Mouse (Mus musculus) hindbrain, embryonic 10.5 days (tissue): ENCODE results near the gene Dph1. TPM values are rescaled to one million over a fixed set of nuclear protein-coding genes. Genes with fewer than 3 reads are reported as not detected.
A peak's percentile ranks its signal among the peaks of the same experiment; 100 is the strongest.

ENCODE experiments used
- DNase-seq: peaks from one replicate; pipeline ENCODE4 v3.0.0-alpha.2; 2017; ENCODE audit warnings: low spot score
- H3K27ac ChIP-seq: fragments of 300-500 bp; sonication (generic); 2 replicates; pipeline ENCODE4 v1.5.1; 2016; ENCODE audit warnings: mild to moderate bottlenecking, moderate library complexity
- H3K27me3 ChIP-seq: fragments of 300-500 bp; sonication (generic); 2 replicates; pipeline ENCODE4 v1.6.1; 2016; ENCODE audit warnings: mild to moderate bottlenecking; ENCODE audit not compliant: poor library complexity, insufficient read depth, severe bottlenecking
- H3K36me3 ChIP-seq: fragments of 300-500 bp; sonication (generic); 2 replicates; pipeline ENCODE4 v1.6.1; 2016; ENCODE audit warnings: mild to moderate bottlenecking, moderate library complexity
- H3K4me1 ChIP-seq: fragments of 300-500 bp; sonication (generic); replicated peaks from 2 replicates; pipeline ENCODE4 v1.6.1; 2016; ENCODE audit warnings: mild to moderate bottlenecking
- H3K4me3 ChIP-seq: fragments of 300-500 bp; sonication (generic); 2 replicates; pipeline ENCODE4 v1.5.1; 2016; ENCODE audit warnings: mild to moderate bottlenecking, moderate library complexity
- H3K9me3 ChIP-seq: fragments of 300-500 bp; sonication (generic); 2 replicates; pipeline ENCODE4 v1.6.1; 2016; ENCODE audit warnings: mild to moderate bottlenecking, moderate library complexity
- WGBS: fragments of 180-500 bp; shearing (Covaris S2); methylation state at CpG from one replicate; pipeline ENCODE4 v1.1.7; 2016; 5-methylcytosine and 5-hydroxymethylcytosine counted together
- polyA plus RNA-seq: library from polyadenylated mRNA; unstranded; fragments of >200 nt; fragmentation: Nextera tagmentation; extraction: Ambion mirVana; gene quantifications from 2 replicates; pipeline ENCODE4 v1.2.1, GENCODE M21; 2016

Dph1 gene
- polyA plus RNA-seq, result 23.2 and 24.2 TPM in 2 replicates

- DNase-seq, result no peak
- 47% methylated on average over 5 of the region's 5 CpGs for WGBS
- Histone ChIP-seq H3K9me3 (no peaks in the 10 kb centered on the region), H3K36me3 (no peaks in the 10 kb centered on the region), H3K4me3 (peak within 1 kb of the TSS; percentile 93), H3K4me1 (peaks cover 63% of the 10 kb centered on the region), H3K27me3 (peaks cover 52% of the 10 kb centered on the region), H3K27ac (peak within 1 kb of the TSS; percentile 80)
These were observed at the start of gene Dph1 for GRCm38 (mm10) chr11:75190905-75191441. TSS of gene Dph1 (minus strand) at chr11:75191241.

- Histone ChIP-seq H3K9me3 (no peaks in the 10 kb centered on the region), H3K4me3 (no peak overlapping the region), H3K36me3 (no peaks in the 10 kb centered on the region), H3K4me1 (peaks cover 19% of the 10 kb centered on the region), H3K27me3 (peaks cover 25% of the 10 kb centered on the region), H3K27ac (no peak overlapping the region)
- DNase-seq, result no peak
- WGBS, result 74% methylated on average over 13 of the region's 13 CpGs
These were observed 49.3 kb upstream of the Dph1 start for GRCm38 (mm10) chr11:75240158-75240934.

GRCm38 (mm10) chr11:75234745-75235144 lies 43.7 kb upstream of the Dph1 start:
- no peak overlapping the region for H3K27ac ChIP-seq
- DNase-seq, result no peak
- 14% methylated on average over 16 of the region's 16 CpGs for WGBS

GRCm38 (mm10) chr11:75232434-75232833 lies 41.4 kb upstream of the Dph1 start:
- WGBS, result 81% methylated on average over 4 of the region's 4 CpGs
- H3K4me3 ChIP-seq, result no peak overlapping the region
- no peak for DNase-seq
- no peaks in the 10 kb centered on the region for H3K36me3 ChIP-seq
- no peaks in the 10 kb centered on the region for H3K9me3 ChIP-seq
- peaks cover 52% of the 10 kb centered on the region for H3K27me3 ChIP-seq
- H3K27ac ChIP-seq, result no peak overlapping the region
- H3K4me1 ChIP-seq, result peaks cover 22% of the 10 kb centered on the region

More at GRCm38 (mm10) chr11:75234745-75235144, 43.7 kb upstream of the Dph1 start:
- H3K4me3 ChIP-seq, result no peak overlapping the region
- peaks cover 53% of the 10 kb centered on the region for H3K27me3 ChIP-seq
- H3K36me3 ChIP-seq, result no peaks in the 10 kb centered on the region
- H3K4me1 ChIP-seq, result peaks cover 22% of the 10 kb centered on the region
- H3K9me3 ChIP-seq, result no peaks in the 10 kb centered on the region

- DNase-seq, result peak; percentile 75
- 15% methylated on average over 7 of the region's 7 CpGs for WGBS
- no peaks in the 10 kb centered on the region for H3K9me3 ChIP-seq
- no peak overlapping the region for H3K4me3 ChIP-seq
- H3K27me3 ChIP-seq, result peaks cover 45% of the 10 kb centered on the region
- H3K36me3 ChIP-seq, result no peaks in the 10 kb centered on the region
- H3K4me1 ChIP-seq, result peaks cover 22% of the 10 kb centered on the region
- no peak overlapping the region for H3K27ac ChIP-seq
These were observed 40.7 kb upstream of the Dph1 start for GRCm38 (mm10) chr11:75231756-75232155.

GRCm38 (mm10) chr11:75230272-75230760 lies 39.3 kb upstream of the Dph1 start:
- Histone ChIP-seq H3K27me3 (peaks cover 31% of the 10 kb centered on the region), H3K4me3 (no peak overlapping the region), H3K27ac (no peak overlapping the region), H3K9me3 (no peaks in the 10 kb centered on the region), H3K36me3 (no peaks in the 10 kb centered on the region), H3K4me1 (peaks cover 22% of the 10 kb centered on the region)
- DNase-seq, result no peak
- WGBS, result 93% methylated on average over 6 of the region's 6 CpGs

- H3K4me3 ChIP-seq, result no peak overlapping the region
- H3K9me3 ChIP-seq, result no peaks in the 10 kb centered on the region
- 82% methylated on average over 6 of the region's 6 CpGs for WGBS
- no peak overlapping the region for H3K27ac ChIP-seq
- no peak for DNase-seq
- no peaks in the 10 kb centered on the region for H3K36me3 ChIP-seq
- H3K27me3 ChIP-seq, result peaks cover 20% of the 10 kb centered on the region
- H3K4me1 ChIP-seq, result peaks cover 17% of the 10 kb centered on the region
These were observed 38.2 kb upstream of the Dph1 start for GRCm38 (mm10) chr11:75229289-75229688.

GRCm38 (mm10) chr11:75227632-75228031 lies 36.6 kb upstream of the Dph1 start:
- Histone ChIP-seq H3K4me3 (no peak overlapping the region), H3K27me3 (peaks cover 10% of the 10 kb centered on the region; the same call in 1 of the 2 replicates), H3K36me3 (no peaks in the 10 kb centered on the region), H3K9me3 (no peaks in the 10 kb centered on the region), H3K27ac (no peak overlapping the region), H3K4me1 (peaks cover 12% of the 10 kb centered on the region)
- 74% methylated on average over 3 of the region's 3 CpGs for WGBS
- no peak for DNase-seq

GRCm38 (mm10) chr11:75224835-75225234 lies 33.8 kb upstream of the Dph1 start:
- Histone ChIP-seq H3K4me3 (no peak overlapping the region), H3K27ac (no peak overlapping the region), H3K27me3 (0 out of 2 replicates have a peak, but pooled peaks cover 6% of the 10 kb centered on the region), H3K9me3 (no peaks in the 10 kb centered on the region), H3K4me1 (peaks cover 14% of the 10 kb centered on the region; the same call in 1 of the 2 replicates), H3K36me3 (no peaks in the 10 kb centered on the region)
- 82% methylated on average over 4 of the region's 4 CpGs for WGBS
- no peak for DNase-seq

GRCm38 (mm10) chr11:75224062-75224461 lies 33.0 kb upstream of the Dph1 start:
- WGBS, result 91% methylated on average over 12 of the region's 12 CpGs
- no peak overlapping the region for H3K27ac ChIP-seq
- no peak for DNase-seq

GRCm38 (mm10) chr11:75220517-75221145 lies 29.6 kb upstream of the Dph1 start:
- Histone ChIP-seq H3K9me3 (no peaks in the 10 kb centered on the region), H3K27ac (no peak overlapping the region), H3K36me3 (no peaks in the 10 kb centered on the region), H3K27me3 (peaks cover 13% of the 10 kb centered on the region), H3K4me3 (no peak overlapping the region), H3K4me1 (peaks cover 22% of the 10 kb centered on the region)
- 38% methylated on average over 6 of the region's 6 CpGs for WGBS
- DNase-seq, result no peak

More at GRCm38 (mm10) chr11:75224062-75224461, 33.0 kb upstream of the Dph1 start:
- Histone ChIP-seq H3K4me1 (peaks cover 14% of the 10 kb centered on the region; the same call in 1 of the 2 replicates), H3K27me3 (0 out of 2 replicates have a peak, but pooled peaks cover 6% of the 10 kb centered on the region), H3K4me3 (no peak overlapping the region), H3K9me3 (no peaks in the 10 kb centered on the region), H3K36me3 (no peaks in the 10 kb centered on the region)

- 43% methylated on average over 9 of the region's 9 CpGs for WGBS
- Histone ChIP-seq H3K36me3 (no peaks in the 10 kb centered on the region), H3K9me3 (no peaks in the 10 kb centered on the region), H3K4me3 (no peak overlapping the region), H3K27me3 (peaks cover 18% of the 10 kb centered on the region), H3K27ac (no peak overlapping the region), H3K4me1 (peaks cover 25% of the 10 kb centered on the region)
- DNase-seq, result no peak
These were observed 29.1 kb upstream of the Dph1 start for GRCm38 (mm10) chr11:75220115-75220514.
